Mouse (Mus musculus) spleen, adult 2 months (tissue): ENCODE results near the gene Gmeb2.

Source experiments
- CTCF ChIP-seq: fragments of 200-500 bp; IDR thresholded peaks from 2 replicates; pipeline ENCODE4 v1.5.1; 2011; ENCODE audit warnings: mild to moderate bottlenecking, inconsistent platforms; ENCODE audit not compliant: insufficient read depth, insufficient read length, insufficient replicate concordance; ENCODE audit errors: extremely low read depth
- POLR2A ChIP-seq: fragments of 200-500 bp; IDR thresholded peaks from 2 replicates; pipeline ENCODE4 v1.6.1; 2011; ENCODE audit warnings: low read depth, low read length, inconsistent platforms

GRCm38 (mm10) chr2:181287338-181287957 lies 387 bp downstream of the Gmeb2 start:
- TF ChIP-seq CTCF (no peak), POLR2A (peak; percentile 85)
